Mouse (Mus musculus) embryonic facial prominence, embryonic 10.5 days (tissue): ENCODE data around the gene Miox. TPM values are rescaled to one million over a fixed set of nuclear protein-coding genes. Genes with fewer than 3 reads are reported as not detected.

Experiments used
- DNase-seq: peaks from one replicate; pipeline ENCODE4 v3.0.0-alpha.2; 2017; ENCODE audit warnings: low spot score
- H3K27ac ChIP-seq: fragments of 300-500 bp; sonication (generic); replicated peaks from 2 replicates; pipeline ENCODE4 v1.5.1; 2016; ENCODE audit warnings: mild to moderate bottlenecking
- H3K27me3 ChIP-seq: fragments of 300-500 bp; sonication (generic); replicated peaks from 2 replicates; pipeline ENCODE4 v1.6.1; 2016; ENCODE audit warnings: low read depth, mild to moderate bottlenecking; ENCODE audit not compliant: poor library complexity, severe bottlenecking
- H3K36me3 ChIP-seq: fragments of 300-500 bp; sonication (generic); replicated peaks from 2 replicates; pipeline ENCODE4 v1.6.1; 2016; ENCODE audit warnings: mild to moderate bottlenecking, moderate library complexity
- H3K4me1 ChIP-seq: fragments of 300-500 bp; sonication (generic); 2 replicates; pipeline ENCODE4 v1.6.1; 2016
- H3K4me3 ChIP-seq: fragments of 300-500 bp; sonication (generic); 2 replicates; pipeline ENCODE4 v1.5.1; 2016; ENCODE audit warnings: mild to moderate bottlenecking, moderate library complexity
- H3K9me3 ChIP-seq: fragments of 300-500 bp; sonication (generic); 2 replicates; pipeline ENCODE4 v1.6.1; 2016; ENCODE audit warnings: mild to moderate bottlenecking
- WGBS: fragments of 180-500 bp; shearing (Covaris S2); methylation state at CpG from one replicate; pipeline ENCODE4 v1.1.7; 2016; 5-methylcytosine and 5-hydroxymethylcytosine counted together
- microRNA-seq: library from miRNA; unstranded; fragments of <30 nt; microRNA quantifications from one replicate; pipeline ENCODE4, GENCODE M21; 2017
- polyA plus RNA-seq: library from polyadenylated mRNA; unstranded; fragments of >200 nt; fragmentation: Nextera tagmentation; extraction: Ambion mirVana; gene quantifications from 2 replicates; pipeline ENCODE4 v1.2.1, GENCODE M21; 2016

The Miox gene
- polyA plus RNA-seq, 1 experiment from 2014 or later, result not detected

GRCm38 (mm10) chr15:89374801-89375534 lies 40.8 kb downstream of the Miox start:
- H3K27ac ChIP-seq, result no peak overlapping the region
- H3K27me3 ChIP-seq, result peaks cover 55% of the 10 kb centered on the region
- WGBS, result 92% methylated on average over 17 of the region's 17 CpGs
- peaks cover 60% of the 10 kb centered on the region for H3K4me1 ChIP-seq
- peak overlapping the region; percentile 73 for H3K4me3 ChIP-seq
- H3K36me3 ChIP-seq, result peaks cover 30% of the 10 kb centered on the region
- no peak for DNase-seq
- no peaks in the 10 kb centered on the region for H3K9me3 ChIP-seq

DNA sequence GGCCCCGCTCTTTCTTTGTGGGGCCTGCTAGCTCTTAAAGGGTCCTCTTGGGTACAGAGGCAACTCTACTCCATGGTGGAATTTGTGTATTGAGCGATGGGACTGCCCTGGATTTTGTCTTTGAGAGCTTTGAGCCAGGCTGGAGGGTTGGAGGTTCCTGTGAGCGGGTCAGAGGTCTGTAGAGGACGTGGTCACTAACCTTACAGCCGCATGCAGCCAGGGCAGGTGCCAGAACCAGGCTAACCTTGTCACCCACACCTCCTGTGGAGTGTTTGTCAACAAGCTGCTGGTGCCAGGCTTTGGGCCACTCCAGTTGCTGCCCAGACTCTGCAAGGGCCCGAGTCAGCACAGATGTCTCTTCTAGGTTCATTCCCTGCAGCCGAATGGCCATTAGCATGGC lies 41.8 kb downstream of the Miox start:
- Histone ChIP-seq H3K4me3 (no peak overlapping the region), H3K27me3 (peaks cover 65% of the 10 kb centered on the region), H3K36me3 (peaks cover 19% of the 10 kb centered on the region), H3K4me1 (peaks cover 60% of the 10 kb centered on the region), H3K27ac (no peak overlapping the region), H3K9me3 (no peaks in the 10 kb centered on the region)
- 82% methylated on average over 7 of the region's 7 CpGs for WGBS
- no peak for DNase-seq

GRCm38 (mm10) chr15:89376957-89377356 lies 42.8 kb downstream of the Miox start, which contains the start of gene Tymp:
Gene Tymp, minus strand, starts transcription at chr15:89377039.
- H3K27ac ChIP-seq, result no peak within 1 kb of the TSS
- peaks cover 74% of the 10 kb centered on the region for H3K27me3 ChIP-seq
- H3K36me3 ChIP-seq, result peaks cover 10% of the 10 kb centered on the region
- H3K4me1 ChIP-seq, result peaks cover 59% of the 10 kb centered on the region
- H3K9me3 ChIP-seq, result no peaks in the 10 kb centered on the region
- peak within 1 kb of the TSS; percentile 32 for H3K4me3 ChIP-seq
- no peak for DNase-seq
- WGBS, result 15% methylated on average over 16 of the region's 16 CpGs

DNA sequence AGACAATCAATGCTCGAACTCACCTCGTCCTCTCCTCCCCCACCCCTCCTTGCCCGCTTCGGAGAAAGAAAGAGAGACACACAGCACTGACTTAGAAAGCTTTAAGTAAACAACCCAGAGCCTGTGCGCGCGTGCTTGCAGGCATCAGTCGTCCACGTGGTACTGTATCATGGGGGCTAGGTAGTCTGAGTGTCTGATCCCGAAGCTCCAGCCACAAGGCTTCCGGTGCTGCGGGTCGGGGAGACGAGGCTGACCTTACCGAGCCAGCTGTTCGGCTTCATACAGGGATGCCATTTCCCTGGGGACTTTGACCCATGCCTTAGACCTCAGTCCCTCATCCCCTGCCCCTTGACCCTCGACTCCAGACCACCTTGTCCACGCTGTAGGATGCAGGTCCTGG lies 43.2 kb downstream of the Miox start:
- peaks cover 79% of the 10 kb centered on the region for H3K27me3 ChIP-seq
- DNase-seq, result peak; percentile 37
- no peak overlapping the region for H3K27ac ChIP-seq
- WGBS, result 5% methylated on average over 18 of the region's 18 CpGs
- no peaks in the 10 kb centered on the region for H3K9me3 ChIP-seq
- peaks cover 6% of the 10 kb centered on the region for H3K36me3 ChIP-seq
- peak overlapping the region; percentile 32 for H3K4me3 ChIP-seq
- peaks cover 55% of the 10 kb centered on the region for H3K4me1 ChIP-seq

- peaks cover 47% of the 10 kb centered on the region for H3K4me1 ChIP-seq
- H3K27ac ChIP-seq, result peak overlapping the region; percentile 36; the same call in 1 of the 2 replicates
- peak; percentile 25 for DNase-seq
- peaks cover 85% of the 10 kb centered on the region for H3K27me3 ChIP-seq
- H3K9me3 ChIP-seq, result no peaks in the 10 kb centered on the region
- no peaks in the 10 kb centered on the region for H3K36me3 ChIP-seq
- peak overlapping the region; percentile 53 for H3K4me3 ChIP-seq
- 10% methylated on average over 46 of the region's 46 CpGs for WGBS
Measured at GRCm38 (mm10) chr15:89377938-89378828, 44.0 kb downstream of the Miox start.

- under 1% methylated on average over 33 of the region's 33 CpGs for WGBS
- no peaks in the 10 kb centered on the region for H3K9me3 ChIP-seq
- H3K27me3 ChIP-seq, result peaks cover 90% of the 10 kb centered on the region
- peak; percentile 51 for DNase-seq
- H3K4me3 ChIP-seq, result peak within 1 kb of the TSS; percentile 53
- H3K27ac ChIP-seq, result peak within 1 kb of the TSS; percentile 36; the same call in 1 of the 2 replicates
- no peaks in the 10 kb centered on the region for H3K36me3 ChIP-seq
- peaks cover 41% of the 10 kb centered on the region for H3K4me1 ChIP-seq
Measured at GRCm38 (mm10) chr15:89378831-89379401, 44.7 kb downstream of the Miox start, which contains the start of gene Odf3b. Gene Odf3b, minus strand, starts transcription at chr15:89379282.

GRCm38 (mm10) chr15:89379429-89379828 lies 45.2 kb downstream of the Miox start:
- peaks cover 36% of the 10 kb centered on the region for H3K4me1 ChIP-seq
- H3K4me3 ChIP-seq, result peak overlapping the region; percentile 53
- H3K27ac ChIP-seq, result no peak overlapping the region
- DNase-seq, result peak; percentile 34
- H3K27me3 ChIP-seq, result peaks cover 91% of the 10 kb centered on the region
- WGBS, result 11% methylated on average over 10 of the region's 10 CpGs
- H3K36me3 ChIP-seq, result no peaks in the 10 kb centered on the region
- no peaks in the 10 kb centered on the region for H3K9me3 ChIP-seq

GRCm38 (mm10) chr15:89384617-89385016 lies 50.4 kb downstream of the Miox start, which contains the start of gene Klhdc7b:
Gene Klhdc7b, plus strand, starts transcription at chr15:89384917.
- 85% methylated on average over 7 of the region's 7 CpGs for WGBS
- Histone ChIP-seq H3K27ac (peak within 1 kb of the TSS; percentile 24; the same call in 1 of the 2 replicates), H3K4me1 (0 out of 2 replicates have a peak, but pooled peaks cover 7% of the 10 kb centered on the region), H3K36me3 (no peaks in the 10 kb centered on the region), H3K4me3 (no peak within 1 kb of the TSS), H3K27me3 (peaks cover 80% of the 10 kb centered on the region), H3K9me3 (no peaks in the 10 kb centered on the region)
- no peak for DNase-seq

Small RNAs within 50 kb of the gene (microRNA-seq; reads per million reads assigned to microRNA genes)
- not detected for gene Mir6959

Other genes starting within 250 kb of the Miox start
- 12.9 and 13.0 TPM in 2 replicates for gene Selenoo, start 245.3 kb upstream of the Miox start, polyA plus RNA-seq
- 25.9 and 28.8 TPM in 2 replicates for gene Tubgcp6, start 211.3 kb upstream of the Miox start, polyA plus RNA-seq
- 15.9 and 16.1 TPM in 2 replicates for gene Hdac10, start 205.7 kb upstream of the Miox start, polyA plus RNA-seq
- gene Mapk12, start 193.7 kb upstream of the Miox start, polyA plus RNA-seq, result 16.6 and 19.6 TPM in 2 replicates
- gene Mapk11, start 184.8 kb upstream of the Miox start, polyA plus RNA-seq, result 16.1 and 20.6 TPM in 2 replicates
- 146 and 152 TPM in 2 replicates for gene Plxnb2, start 153.6 kb upstream of the Miox start, polyA plus RNA-seq
- gene Dennd6b, start 137.9 kb upstream of the Miox start, polyA plus RNA-seq, result 26.1 and 29.1 TPM in 2 replicates
- 23.8 and 26.8 TPM in 2 replicates for gene Ppp6r2, start 122.8 kb upstream of the Miox start, polyA plus RNA-seq
- gene Sbf1, start 19.1 kb upstream of the Miox start, polyA plus RNA-seq, result 80.6 and 85.5 TPM in 2 replicates
- gene Adm2, start 11.7 kb upstream of the Miox start, polyA plus RNA-seq, result 0.30 and 0.34 TPM in 2 replicates
- gene Lmf2, start 21.3 kb downstream of the Miox start, polyA plus RNA-seq, result 49.1 and 52.2 TPM in 2 replicates
- gene Ncaph2, start 21.3 kb downstream of the Miox start, polyA plus RNA-seq, result 180 and 188 TPM in 2 replicates
- gene Sco2, start 39.4 kb downstream of the Miox start, polyA plus RNA-seq, result 5.3 and 8.5 TPM in 2 replicates
- 0.98 and 1.5 TPM in 2 replicates for gene Tymp, start 42.6 kb downstream of the Miox start, polyA plus RNA-seq
- 0.40 and 0.57 TPM in 2 replicates for gene Odf3b, start 44.9 kb downstream of the Miox start, polyA plus RNA-seq
- gene Klhdc7b, start 50.5 kb downstream of the Miox start, polyA plus RNA-seq, result not detected in 2 replicates
- gene Syce3, start 76.1 kb downstream of the Miox start, polyA plus RNA-seq, result not detected in 2 replicates
- gene Cpt1b, start 91.5 kb downstream of the Miox start, polyA plus RNA-seq, result 0.66 and 1.1 TPM in 2 replicates
- gene C730034F03Rik, start 95.2 kb downstream of the Miox start, polyA plus RNA-seq, result 4.2 and 4.4 TPM in 2 replicates
- not detected in 2 replicates for gene Gm44502, start 95.3 kb downstream of the Miox start, polyA plus RNA-seq
- gene Chkb, start 95.5 kb downstream of the Miox start, polyA plus RNA-seq, result 42.5 and 43.5 TPM in 2 replicates
- gene Mapk8ip2, start 119.5 kb downstream of the Miox start, polyA plus RNA-seq, result 9.2 and 9.7 TPM in 2 replicates
- 11.2 and 11.5 TPM in 2 replicates for gene Arsa, start 143.0 kb downstream of the Miox start, polyA plus RNA-seq
- gene Shank3, start 165.2 kb downstream of the Miox start, polyA plus RNA-seq, result 1.3 and 2.4 TPM in 2 replicates
- 0.18 TPM in 1 of 2 replicates, not detected in the other for gene Acr, start 233.9 kb downstream of the Miox start, polyA plus RNA-seq